Mouse (Mus musculus): ENCODE data around the gene Ppp1cb. TPM values are rescaled to one million over a fixed set of nuclear protein-coding genes. Genes with fewer than 3 reads are reported as not detected.

Ppp1cb gene
- total RNA-seq, 2 experiments from 2014 or later, result 376 to 428 TPM

DNA sequence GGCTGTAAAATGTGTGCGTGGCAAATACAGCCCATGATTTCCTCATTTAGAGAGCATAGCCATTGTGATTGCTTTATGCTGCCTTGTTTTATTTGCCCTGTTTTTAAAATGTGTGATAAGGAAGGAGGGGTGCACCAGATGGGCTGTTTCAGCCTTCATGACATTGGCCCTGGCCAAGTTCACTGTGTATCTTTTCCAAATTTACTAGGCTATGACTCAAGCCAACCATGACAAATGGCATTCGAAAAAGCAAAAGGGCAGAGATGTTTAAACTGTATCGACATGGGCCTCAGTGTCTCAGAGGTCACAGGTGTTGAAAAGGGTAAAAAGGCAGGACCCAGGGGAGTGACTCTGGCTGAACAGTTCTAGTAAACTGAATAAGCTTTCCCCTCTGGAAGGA, 17.3 kb upstream of the Ppp1cb start:
- no peak for DNase-seq
- intact Hi-C loops (cut with DNase I), result no loop called here

- no peak for DNase-seq
- intact Hi-C loops (cut with DNase I), result no loop called here
Observed at GRCm38 (mm10) chr5:32441992-32442575, 16.6 kb upstream of the Ppp1cb start.

DNA sequence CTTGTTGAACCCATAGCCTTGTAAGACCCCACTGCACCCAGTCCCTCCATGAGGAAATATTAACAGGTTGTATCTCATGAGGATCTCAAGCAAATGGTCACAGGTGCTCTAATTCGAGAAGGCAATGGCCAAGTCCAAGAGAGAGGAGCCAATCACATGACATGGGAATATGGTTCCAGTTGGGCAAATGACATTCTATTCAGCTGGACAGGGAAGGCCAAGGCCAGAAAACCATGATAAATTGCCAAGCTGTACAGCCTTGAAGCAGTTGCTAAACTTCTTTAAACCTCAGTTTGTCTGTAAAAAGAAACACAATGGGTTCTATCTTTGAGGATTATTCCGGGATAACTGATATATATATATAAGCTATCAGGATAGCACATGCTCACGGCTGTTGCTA, 14.7 kb upstream of the Ppp1cb start:
- DNase-seq, result no peak
- intact Hi-C loops (cut with DNase I), result no loop called here

DNA sequence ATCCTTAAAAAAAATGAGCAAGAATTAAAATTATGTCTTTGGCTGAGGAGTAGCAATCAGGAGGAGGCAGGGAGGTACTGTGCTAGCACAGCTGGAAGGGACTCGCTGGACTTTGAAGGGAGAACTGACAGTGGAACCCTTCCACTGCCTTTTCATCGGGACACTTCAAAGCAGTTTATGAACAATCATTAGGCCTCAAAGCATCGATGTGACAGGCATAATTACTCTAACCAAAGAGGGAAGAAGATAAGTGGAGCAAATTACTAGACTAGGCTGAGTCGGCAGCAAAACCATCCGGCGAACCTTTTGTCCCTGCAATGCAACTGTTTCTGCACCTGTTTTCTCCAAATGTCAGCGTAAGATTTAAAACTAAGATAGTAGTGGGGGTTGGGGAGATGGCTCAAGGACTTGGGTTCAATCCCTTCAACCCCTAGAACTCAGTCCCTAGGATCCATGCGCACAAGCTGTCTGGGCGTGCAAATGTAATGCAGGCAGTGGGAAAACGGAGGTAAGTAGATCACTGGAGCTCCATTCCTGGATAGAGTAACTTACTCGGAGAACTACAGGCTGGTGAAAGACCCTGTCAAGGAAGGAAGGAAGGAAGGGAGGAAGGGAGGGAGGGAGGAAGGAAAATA, 13.2 kb upstream of the Ppp1cb start:
- intact Hi-C loops (cut with DNase I), result no loop called here

DNA sequence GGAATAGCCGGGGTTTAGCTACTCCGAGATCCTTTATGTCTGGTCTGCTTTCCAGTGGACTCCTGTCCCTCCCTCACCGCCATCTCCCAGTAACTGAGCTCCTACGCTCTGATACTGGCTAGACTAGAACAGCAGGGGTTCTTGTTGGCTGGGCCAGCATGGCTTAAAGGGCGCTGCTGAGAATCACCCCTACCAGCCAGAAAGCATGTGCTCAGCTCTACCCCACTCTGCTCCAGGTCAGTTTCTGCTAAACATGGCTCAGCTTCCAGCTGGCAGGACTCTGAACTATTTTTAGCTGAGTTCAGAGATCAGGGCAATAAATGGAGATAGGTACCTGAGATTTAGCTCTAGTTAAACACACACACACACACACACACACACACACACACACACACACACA, 12.2 kb upstream of the Ppp1cb start:
- peak; percentile 31 to 44 for DNase-seq
- intact Hi-C loops (cut with DNase I), result no loop called here

More for the DNA sequence above, 13.2 kb upstream of the Ppp1cb start:
- DNase-seq, result no peak

DNA sequence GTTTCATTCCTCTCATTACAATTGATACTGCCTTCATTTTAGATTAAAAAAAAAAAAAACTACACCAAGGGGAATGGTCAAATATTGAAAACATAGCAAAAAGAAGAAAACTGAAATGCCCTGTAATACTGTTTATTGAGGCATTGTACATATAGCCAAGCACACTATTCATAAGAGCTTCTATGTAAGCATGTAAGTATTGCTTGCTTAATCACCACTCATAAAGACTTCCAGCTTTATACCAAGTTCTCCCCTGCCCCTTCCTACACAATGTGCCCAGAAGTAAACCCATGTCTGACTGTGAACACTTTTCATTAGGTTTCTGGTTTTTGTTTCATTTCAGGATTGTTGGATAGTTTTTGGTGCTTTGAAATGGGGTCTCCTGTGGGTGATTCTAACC, 11.8 kb upstream of the Ppp1cb start:
- DNase-seq, result no peak
- intact Hi-C loops (cut with DNase I), result no loop called here

DNA sequence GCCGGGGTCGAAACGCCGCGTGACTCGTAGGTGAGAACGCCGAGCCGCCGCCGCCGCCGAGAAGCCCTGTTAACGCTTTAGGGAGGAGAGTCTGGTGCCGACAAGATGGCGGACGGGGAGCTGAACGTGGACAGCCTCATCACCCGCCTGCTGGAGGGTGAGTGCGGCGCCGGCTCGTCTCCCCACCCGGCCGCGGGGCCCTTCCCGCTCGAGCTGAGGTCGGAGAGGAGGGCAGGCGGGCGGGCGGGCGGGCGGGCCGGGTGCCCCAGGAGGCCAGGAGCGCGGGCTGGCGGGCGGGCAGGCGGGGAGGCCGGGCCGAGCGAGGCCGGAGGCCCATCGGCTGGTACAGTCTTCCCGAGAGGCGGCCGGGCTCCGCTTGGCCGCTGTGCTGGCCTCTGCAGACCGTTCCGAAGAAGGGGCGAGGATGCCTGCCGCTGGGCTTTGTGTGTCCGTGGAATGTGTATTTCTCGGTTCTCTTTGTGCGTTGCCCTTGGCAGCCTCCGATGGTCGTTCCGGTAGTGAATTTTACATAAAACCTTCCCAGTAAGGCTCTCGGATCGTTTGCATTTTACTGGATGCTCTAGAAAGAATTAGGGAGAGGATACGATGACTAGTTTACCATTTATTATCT, 723 bp downstream of the Ppp1cb start:
- no peak for DNase-seq
- intact Hi-C loops (cut with DNase I), result loop anchor here (2.0 kb wide), 1 partner anchor 137 kb away; no protein-coding TSS in a partner anchor

DNA sequence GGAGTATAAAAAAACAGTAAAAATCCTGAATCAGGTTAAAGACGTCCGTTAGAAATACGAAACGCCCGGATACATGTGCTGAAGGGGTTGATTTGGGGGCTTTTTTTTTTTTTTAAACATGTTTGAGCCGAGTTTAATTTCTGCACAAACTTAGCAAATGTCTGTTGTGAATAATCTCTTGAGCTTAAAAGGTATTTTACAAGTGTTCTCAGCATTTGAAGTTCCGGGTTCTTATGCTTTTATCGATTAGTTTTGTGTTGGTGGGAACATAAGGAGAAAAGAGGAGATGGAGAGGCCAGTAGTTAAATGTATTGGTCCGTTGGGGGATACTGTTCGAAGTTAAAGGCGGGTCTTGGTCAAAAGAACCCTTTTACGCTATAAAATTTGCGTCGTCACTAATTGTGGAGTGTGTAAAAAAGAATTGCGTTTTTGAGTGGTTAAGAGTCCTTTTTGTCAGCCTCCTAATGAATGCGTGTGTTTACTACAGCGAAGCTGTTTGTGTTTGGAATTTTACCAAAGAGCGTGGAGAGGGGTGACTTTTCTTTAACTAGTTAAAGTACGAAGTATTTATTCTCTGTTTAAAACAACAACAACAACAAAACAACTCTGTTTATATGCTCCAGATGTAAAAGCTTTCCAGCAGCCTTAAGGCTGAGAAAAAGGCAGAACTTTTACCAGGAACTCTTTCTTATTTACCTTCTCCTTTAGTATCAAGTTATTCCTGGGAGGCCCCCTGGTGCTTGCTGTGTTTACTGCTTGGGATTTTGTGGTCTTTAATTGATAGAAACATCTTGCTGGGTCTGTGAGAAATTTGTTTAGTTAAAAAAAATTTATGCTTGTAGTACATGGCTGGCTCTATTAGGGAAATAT, 1.5 kb downstream of the Ppp1cb start:
- intact Hi-C loops (cut with DNase I), result loop anchor here (2.0 kb wide), 1 partner anchor 137 kb away; no protein-coding TSS in a partner anchor
- DNase-seq, result no peak

GRCm38 (mm10) chr5:32460973-32461372, 2.3 kb downstream of the Ppp1cb start:
- no peak for DNase-seq
- intact Hi-C loops (cut with DNase I), result no loop called here

DNA sequence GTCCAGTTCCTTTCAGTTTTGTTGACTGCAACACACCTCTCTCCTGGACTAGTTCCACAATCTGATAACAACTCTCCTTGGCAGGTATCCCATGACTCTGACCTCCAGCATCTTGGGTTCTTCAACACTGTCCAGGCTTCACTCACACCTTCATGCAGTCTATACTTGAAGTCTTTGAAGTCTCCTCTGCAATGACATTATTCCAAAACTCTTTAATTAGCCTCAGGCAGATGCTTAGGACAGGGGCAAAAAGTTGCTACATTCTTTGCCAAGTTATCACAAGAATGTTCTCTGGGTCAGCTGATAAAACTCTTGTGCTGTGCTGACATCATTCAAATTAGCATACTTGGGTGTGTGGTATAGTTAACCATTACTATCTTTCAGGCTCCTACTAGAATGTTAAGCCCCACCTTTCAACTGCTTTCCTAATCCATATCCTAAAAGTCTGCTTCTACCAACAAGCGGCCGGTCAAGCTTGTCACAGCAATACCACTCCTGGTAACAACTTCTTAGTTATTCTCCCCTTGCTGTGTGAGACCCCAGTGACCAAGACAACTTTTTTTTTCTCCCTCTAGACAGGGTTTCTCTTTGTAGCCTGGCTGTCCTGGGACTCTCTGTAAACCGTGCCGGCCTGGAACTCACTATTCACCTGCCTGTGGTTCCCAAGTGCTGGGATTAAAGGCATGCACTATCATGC, 13.8 kb downstream of the Ppp1cb start:
- intact Hi-C loops (cut with DNase I), result no loop called here
- DNase-seq, result no peak

- intact Hi-C loops (cut with DNase I), result no loop called here
- no peak for DNase-seq
Observed at GRCm38 (mm10) chr5:32473029-32473352, 14.3 kb downstream of the Ppp1cb start.

GRCm38 (mm10) chr5:32476501-32476900, 17.9 kb downstream of the Ppp1cb start:
- intact Hi-C loops (cut with DNase I), result loop anchor here (5.0 kb wide), 1 partner anchor 154 kb away; no protein-coding TSS in a partner anchor
- no peak for DNase-seq

- DNase-seq, result no peak
- intact Hi-C loops (cut with DNase I), result loop anchor here (5.0 kb wide), 1 partner anchor 157 kb away; no protein-coding TSS in a partner anchor
Observed at GRCm38 (mm10) chr5:32478972-32479371, 20.3 kb downstream of the Ppp1cb start.

- DNase-seq, result no peak
- intact Hi-C loops (cut with DNase I), result no loop called here
Observed at GRCm38 (mm10) chr5:32485430-32485829, 26.8 kb downstream of the Ppp1cb start.

- intact Hi-C loops (cut with DNase I), result no loop called here
- DNase-seq, result no peak
Observed at GRCm38 (mm10) chr5:32488044-32488443, 29.4 kb downstream of the Ppp1cb start.

- intact Hi-C loops (cut with DNase I), result no loop called here
- no peak for DNase-seq
Observed at GRCm38 (mm10) chr5:32494084-32494700, 35.5 kb downstream of the Ppp1cb start.

GRCm38 (mm10) chr5:32508766-32509165, 50.1 kb downstream of the Ppp1cb start:
- intact Hi-C loops (cut with DNase I), result no loop called here
- no peak for DNase-seq

GRCm38 (mm10) chr5:32520381-32520780, 61.7 kb downstream of the Ppp1cb start:
- DNase-seq, result no peak

DNA sequence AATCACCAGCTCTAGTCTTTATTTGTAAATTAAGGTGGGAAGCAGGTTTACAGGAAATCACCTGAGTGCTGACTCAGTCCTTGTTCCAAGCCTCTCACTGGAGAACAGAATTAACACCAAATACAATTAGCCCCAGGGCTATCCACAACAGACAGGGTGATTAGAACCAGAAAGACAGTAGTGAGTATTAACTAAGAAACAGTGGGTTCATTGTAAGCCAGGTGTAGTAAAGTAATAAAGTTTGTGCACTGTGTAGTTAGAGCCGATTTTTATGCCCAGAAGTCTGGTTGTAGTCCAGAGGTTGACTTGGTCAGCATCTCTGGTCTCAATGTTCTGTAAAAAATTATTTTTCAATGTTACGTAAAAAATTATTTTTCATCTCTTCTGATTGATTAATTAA, 90.8 kb downstream of the Ppp1cb start:
- intact Hi-C loops (cut with DNase I), result no loop called here

More at GRCm38 (mm10) chr5:32520381-32520780, 61.7 kb downstream of the Ppp1cb start:
- intact Hi-C loops (cut with DNase I), result no loop called here

GRCm38 (mm10) chr5:32564697-32565096, 106.1 kb downstream of the Ppp1cb start:
- intact Hi-C loops (cut with DNase I), result no loop called here
- DNase-seq, result no peak

More for the DNA sequence above, 90.8 kb downstream of the Ppp1cb start:
- no peak for DNase-seq
